Mouse (Mus musculus) lung, postnatal 14 days (tissue): Measurements from ENCODE around the gene Tomm22.
"Not testable (repeated sequence)": the region's sequence is repeated elsewhere in the genome, so short reads cannot be mapped to it uniquely, and the experiment has no call there.

ENCODE experiments used
- DNase-seq: peaks from one replicate; pipeline ENCODE4 v3.0.0; 2021

Gene Tomm22

GRCm38 (mm10) chr15:79670249-79670971 is at the start of gene Tomm22:
Gene Tomm22 (plus strand): TSS chr15:79670861.
- peak; percentile 90 for DNase-seq

- no peak for DNase-seq
These were observed 40.2 kb upstream of the Tomm22 start for GRCm38 (mm10) chr15:79630471-79630870.

GRCm38 (mm10) chr15:79641135-79641817 is 29.4 kb upstream of the Tomm22 start:
- no peak for DNase-seq

GRCm38 (mm10) chr15:79645483-79645882 is 25.2 kb upstream of the Tomm22 start:
- no peak for DNase-seq

GRCm38 (mm10) chr15:79648130-79648529 is 22.5 kb upstream of the Tomm22 start:
- DNase-seq, result no peak

- peak; percentile 54 for DNase-seq
These were observed 20.1 kb upstream of the Tomm22 start for GRCm38 (mm10) chr15:79650569-79650968.

GRCm38 (mm10) chr15:79651481-79651880 is 19.2 kb upstream of the Tomm22 start:
- no peak for DNase-seq

GRCm38 (mm10) chr15:79656451-79656850 is 14.2 kb upstream of the Tomm22 start:
- DNase-seq, result no peak

- peak; percentile 92 for DNase-seq
These were observed 12.7 kb upstream of the Tomm22 start for GRCm38 (mm10) chr15:79657837-79658530.

- DNase-seq, result peak; percentile 97
These were observed 11.9 kb upstream of the Tomm22 start, which contains the start of the genes Fam227a and Cby1 for GRCm38 (mm10) chr15:79658531-79659375. Gene Fam227a (minus strand): TSS chr15:79658956. Gene Cby1 (plus strand): TSS chr15:79659199.

- DNase-seq, result peak; percentile 39
These were observed 8.8 kb upstream of the Tomm22 start for GRCm38 (mm10) chr15:79661852-79662251.

GRCm38 (mm10) chr15:79664666-79665065 is 6.0 kb upstream of the Tomm22 start:
- DNase-seq, result no peak

GRCm38 (mm10) chr15:79669195-79669594 is 1.5 kb upstream of the Tomm22 start:
- DNase-seq, result peak; percentile 26

GRCm38 (mm10) chr15:79670972-79671299 is 275 bp downstream of the Tomm22 start:
- no peak for DNase-seq

GRCm38 (mm10) chr15:79671828-79672348 is 1.2 kb downstream of the Tomm22 start:
- not testable (repeated sequence) for DNase-seq

- no peak for DNase-seq
These were observed 7.3 kb downstream of the Tomm22 start for GRCm38 (mm10) chr15:79677936-79678335.

GRCm38 (mm10) chr15:79681973-79682372 is 11.3 kb downstream of the Tomm22 start:
- no peak for DNase-seq

- DNase-seq, result no peak
These were observed 12.5 kb downstream of the Tomm22 start for GRCm38 (mm10) chr15:79683146-79683545.

- no peak for DNase-seq
These were observed 13.2 kb downstream of the Tomm22 start for GRCm38 (mm10) chr15:79683707-79684465.

GRCm38 (mm10) chr15:79684616-79685015 is 14.0 kb downstream of the Tomm22 start:
- DNase-seq, result no peak

- no peak for DNase-seq
These were observed 14.5 kb downstream of the Tomm22 start for GRCm38 (mm10) chr15:79685141-79685641.
